Mouse (Mus musculus): ENCODE measurements at regions not wholly inside any gene's neighbourhood (a gene's known extent, or its start where the extent isn't known, plus 50 kb on each side); places are given as distances from the start of the nearest gene placed in this dataset.
"Not testable (repeated sequence)": the region's sequence is repeated elsewhere in the genome, so short reads cannot be mapped to it uniquely, and the experiment has no call there.

DNA sequence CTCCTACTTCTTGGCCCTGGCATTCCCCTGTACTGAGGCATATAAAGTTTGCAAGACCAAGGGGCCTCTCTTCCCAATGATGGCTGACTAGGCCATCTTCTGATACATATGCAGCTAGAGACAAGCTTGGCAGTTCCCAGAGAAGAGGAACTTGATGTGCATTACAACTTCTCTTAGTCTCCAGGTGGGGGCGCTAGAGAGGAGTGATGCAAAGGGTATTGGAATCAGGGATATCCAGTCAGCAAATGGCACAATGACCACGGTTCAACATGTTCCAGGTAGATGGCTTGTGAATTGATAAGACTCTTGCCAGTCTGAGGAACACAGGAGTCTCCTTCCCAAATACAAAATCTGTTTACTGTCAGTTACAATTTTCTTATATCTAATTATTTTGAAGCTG, 347.7 kb downstream of the Car8 start:
- Histone ChIP-seq H3K27ac (ENCODE audit: low read depth, low read length) (no peak overlapping the region), H3K4me2 (no peak overlapping the region), H3K36me3 (ENCODE audit: control insufficient read depth, insufficient read depth, low read length) (no peaks in the 10 kb centered on the region), H3K9me3 (ENCODE audit: control insufficient read depth, low read length) (no peaks in the 10 kb centered on the region), H3K27me3 (ENCODE audit: control insufficient read depth, insufficient read depth, low read length) (no peaks in the 10 kb centered on the region), H3K9ac (ENCODE audit: low read length) (no peak overlapping the region), H3K4me3 (ENCODE audit: low read depth, low read length) (no peak overlapping the region), H3K4me1 (ENCODE audit: control insufficient read depth, insufficient read depth, low read length) (no peaks in the 10 kb centered on the region)
- WGBS = 61% methylated on average over 2 of the region's 2 CpGs
- DNase-seq (ENCODE audit: low spot score, missing footprints) = no peak
- ATAC-seq (ENCODE audit: low FRiP score) = no peak

DNA sequence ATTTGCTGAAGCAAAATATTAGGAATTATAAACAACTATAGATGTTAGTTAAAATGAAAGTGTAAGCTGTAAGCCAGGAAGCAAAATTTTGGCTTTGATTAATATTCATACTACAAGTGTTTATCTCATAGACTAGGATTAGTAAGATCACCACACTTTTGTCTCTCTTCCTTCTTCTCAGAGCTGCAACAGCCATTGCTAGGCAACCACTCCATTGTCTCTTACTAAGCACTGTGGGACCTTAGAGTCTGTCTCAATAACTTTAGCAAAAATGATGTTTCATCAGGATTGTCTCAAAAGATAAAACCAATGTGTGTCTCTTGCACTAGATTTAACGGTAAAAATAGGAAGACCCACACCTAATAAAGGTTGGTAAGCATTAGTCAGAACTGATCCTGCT, 384.3 kb downstream of the Car8 start:
- WGBS = 41% methylated on average over 1 of the region's 1 CpGs
- no peaks in the 10 kb centered on the region for H3K36me3 ChIP-seq (ENCODE audit: control insufficient read depth, insufficient read depth, low read length)
- DNase-seq (ENCODE audit: low spot score, missing footprints) = no peak

GRCm38 (mm10) chr4:7853121-7853782, 385.6 kb downstream of the Car8 start:
- Histone ChIP-seq H3K9me3 (ENCODE audit: control insufficient read depth, low read length) (no peaks in the 10 kb centered on the region), H3K4me3 (ENCODE audit: low read depth, low read length) (no peak overlapping the region), H3K4me1 (ENCODE audit: control insufficient read depth, insufficient read depth, low read length) (peaks cover 4% of the 10 kb centered on the region; the same call in 1 of the 2 replicates), H3K9ac (ENCODE audit: low read length) (no peak overlapping the region), H3K4me2 (no peak overlapping the region), H3K27me3 (ENCODE audit: control insufficient read depth, insufficient read depth, low read length) (no peaks in the 10 kb centered on the region), H3K27ac (ENCODE audit: low read depth, low read length) (no peak overlapping the region), H3K36me3 (ENCODE audit: control insufficient read depth, insufficient read depth, low read length) (no peaks in the 10 kb centered on the region)
- ATAC-seq (ENCODE audit: low FRiP score) = peak; percentile 52; the same call in 1 of the 2 replicates
- peak; percentile 89 for DNase-seq (ENCODE audit: low spot score, missing footprints)
- 70% methylated on average over 1 of the region's 1 CpGs for WGBS

More for the DNA sequence above, 384.3 kb downstream of the Car8 start:
- Histone ChIP-seq H3K9ac (ENCODE audit: low read length) (no peak overlapping the region), H3K4me2 (no peak overlapping the region), H3K27me3 (ENCODE audit: control insufficient read depth, insufficient read depth, low read length) (no peaks in the 10 kb centered on the region), H3K27ac (ENCODE audit: low read depth, low read length) (no peak overlapping the region), H3K9me3 (ENCODE audit: control insufficient read depth, low read length) (no peaks in the 10 kb centered on the region), H3K4me3 (ENCODE audit: low read depth, low read length) (no peak overlapping the region), H3K4me1 (ENCODE audit: control insufficient read depth, insufficient read depth, low read length) (peaks cover 4% of the 10 kb centered on the region; the same call in 1 of the 2 replicates)
- ATAC-seq (ENCODE audit: low FRiP score) = peak; percentile 73; the same call in 1 of the 2 replicates

- DNase-seq (ENCODE audit: low spot score, missing footprints) = no peak
- H3K9ac ChIP-seq (ENCODE audit: low read length) = no peak overlapping the region
- H3K27me3 ChIP-seq (ENCODE audit: control insufficient read depth, insufficient read depth, low read length) = no peaks in the 10 kb centered on the region
- WGBS = 88% methylated on average over 4 of the region's 4 CpGs
- no peaks in the 10 kb centered on the region for H3K36me3 ChIP-seq (ENCODE audit: control insufficient read depth, insufficient read depth, low read length)
- H3K27ac ChIP-seq (ENCODE audit: low read depth, low read length) = no peak overlapping the region
- no peak for ATAC-seq (ENCODE audit: low FRiP score)
- H3K4me1 ChIP-seq (ENCODE audit: control insufficient read depth, insufficient read depth, low read length) = peaks cover 4% of the 10 kb centered on the region; the same call in 1 of the 2 replicates
- H3K4me2 ChIP-seq = no peak overlapping the region
- no peaks in the 10 kb centered on the region for H3K9me3 ChIP-seq (ENCODE audit: control insufficient read depth, low read length)
- no peak overlapping the region for H3K4me3 ChIP-seq (ENCODE audit: low read depth, low read length)
These were observed 386.7 kb downstream of the Car8 start for GRCm38 (mm10) chr4:7852006-7852615.

GRCm38 (mm10) chr4:7847411-7847810, 391.4 kb downstream of the Car8 start:
- Histone ChIP-seq H3K4me2 (no peak overlapping the region), H3K27me3 (ENCODE audit: control insufficient read depth, insufficient read depth, low read length) (no peaks in the 10 kb centered on the region), H3K9ac (ENCODE audit: low read length) (no peak overlapping the region), H3K4me3 (ENCODE audit: low read depth, low read length) (no peak overlapping the region), H3K36me3 (ENCODE audit: control insufficient read depth, insufficient read depth, low read length) (no peaks in the 10 kb centered on the region), H3K9me3 (ENCODE audit: control insufficient read depth, low read length) (no peaks in the 10 kb centered on the region), H3K27ac (ENCODE audit: low read depth, low read length) (no peak overlapping the region), H3K4me1 (ENCODE audit: control insufficient read depth, insufficient read depth, low read length) (no peaks in the 10 kb centered on the region)
- DNase-seq (ENCODE audit: low spot score, missing footprints) (no peak), ATAC-seq (ENCODE audit: low FRiP score) (no peak)
- WGBS = 89% methylated on average over 5 of the region's 5 CpGs

GRCm38 (mm10) chr4:7829126-7829525, 409.7 kb downstream of the Car8 start:
- no peak for DNase-seq (ENCODE audit: low spot score, missing footprints)

GRCm38 (mm10) chr4:7819847-7820246, 419.0 kb downstream of the Car8 start:
- no peak overlapping the region for H3K9ac ChIP-seq (ENCODE audit: low read length)
- H3K9me3 ChIP-seq (ENCODE audit: control insufficient read depth, low read length) = no peaks in the 10 kb centered on the region
- no peak overlapping the region for H3K4me2 ChIP-seq
- no peak for DNase-seq (ENCODE audit: low spot score, missing footprints)
- no peak overlapping the region for H3K4me3 ChIP-seq (ENCODE audit: low read depth, low read length)
- no peak overlapping the region for H3K27ac ChIP-seq (ENCODE audit: low read depth, low read length)
- H3K4me1 ChIP-seq (ENCODE audit: control insufficient read depth, insufficient read depth, low read length) = no peaks in the 10 kb centered on the region
- ATAC-seq (ENCODE audit: low FRiP score) = no peak
- no peaks in the 10 kb centered on the region for H3K27me3 ChIP-seq (ENCODE audit: control insufficient read depth, insufficient read depth, low read length)
- H3K36me3 ChIP-seq (ENCODE audit: control insufficient read depth, insufficient read depth, low read length) = no peaks in the 10 kb centered on the region

More at GRCm38 (mm10) chr4:7829126-7829525, 409.7 kb downstream of the Car8 start:
- H3K27ac ChIP-seq (ENCODE audit: low read depth, low read length) = no peak overlapping the region
- H3K4me1 ChIP-seq (ENCODE audit: control insufficient read depth, insufficient read depth, low read length) = no peaks in the 10 kb centered on the region
- no peak overlapping the region for H3K4me2 ChIP-seq
- no peak for ATAC-seq (ENCODE audit: low FRiP score)
- H3K27me3 ChIP-seq (ENCODE audit: control insufficient read depth, insufficient read depth, low read length) = no peaks in the 10 kb centered on the region
- H3K9ac ChIP-seq (ENCODE audit: low read length) = no peak overlapping the region
- H3K36me3 ChIP-seq (ENCODE audit: control insufficient read depth, insufficient read depth, low read length) = no peaks in the 10 kb centered on the region
- H3K9me3 ChIP-seq (ENCODE audit: control insufficient read depth, low read length) = no peaks in the 10 kb centered on the region
- WGBS = 75% methylated on average over 1 of the region's 1 CpGs
- no peak overlapping the region for H3K4me3 ChIP-seq (ENCODE audit: low read depth, low read length)

DNA sequence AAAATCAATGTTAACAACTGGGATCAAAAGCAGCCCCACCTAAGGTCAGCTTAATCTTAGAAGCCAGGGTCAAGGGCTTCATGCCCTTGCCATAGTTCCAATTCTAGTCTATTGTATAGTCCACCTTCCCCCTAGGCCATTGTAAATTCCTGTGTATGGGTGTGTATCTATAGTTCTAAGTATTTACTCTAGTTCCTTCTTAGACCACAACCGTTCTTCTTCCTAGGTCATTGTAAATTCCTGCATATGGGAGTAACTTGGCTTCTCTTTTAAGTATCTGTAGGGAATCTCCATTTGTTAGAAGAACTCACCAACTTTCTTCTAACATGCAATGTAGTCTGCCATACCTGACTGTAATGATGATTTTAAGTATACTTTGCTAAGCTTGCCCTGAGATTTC, 461.1 kb downstream of the Car8 start:
- H3K4me1 ChIP-seq (ENCODE audit: control insufficient read depth, insufficient read depth, low read length); H3K9me3 ChIP-seq (ENCODE audit: control insufficient read depth, low read length); ATAC-seq (ENCODE audit: low FRiP score); H3K27me3 ChIP-seq (ENCODE audit: control insufficient read depth, insufficient read depth, low read length); H3K36me3 ChIP-seq (ENCODE audit: control insufficient read depth, insufficient read depth, low read length); H3K4me2 ChIP-seq; H3K4me3 ChIP-seq (ENCODE audit: low read depth, low read length); DNase-seq (ENCODE audit: low spot score, missing footprints); H3K9ac ChIP-seq (ENCODE audit: low read length); H3K27ac ChIP-seq (ENCODE audit: low read depth, low read length): not testable (repeated sequence)
- WGBS = 80% methylated on average over 1 of the region's 1 CpGs

DNA sequence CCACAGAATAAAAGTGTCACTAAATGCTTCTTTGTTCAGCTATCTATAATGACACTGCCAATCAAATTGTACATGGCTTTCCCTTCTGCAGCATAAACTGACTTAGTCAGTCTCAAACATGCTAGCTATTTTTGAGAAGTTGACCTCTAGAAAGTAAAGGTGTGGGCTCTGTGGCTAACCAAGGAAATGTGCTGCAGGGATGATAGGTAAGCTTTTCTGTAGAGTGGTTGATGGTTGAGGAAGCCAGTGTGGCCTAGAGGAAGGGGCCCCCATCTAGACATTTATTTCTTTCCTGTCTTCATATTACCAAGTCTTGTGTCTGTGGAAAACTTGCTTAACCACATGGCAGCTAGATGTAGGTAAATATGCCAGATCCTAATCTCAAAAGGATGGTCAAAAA, 483.4 kb downstream of the Car8 start:
- no peaks in the 10 kb centered on the region for H3K27me3 ChIP-seq (ENCODE audit: control insufficient read depth, insufficient read depth, low read length)
- H3K4me2 ChIP-seq = no peak overlapping the region
- no peaks in the 10 kb centered on the region for H3K4me1 ChIP-seq (ENCODE audit: control insufficient read depth, insufficient read depth, low read length)
- no peak for ATAC-seq (ENCODE audit: low FRiP score)
- H3K9me3 ChIP-seq (ENCODE audit: control insufficient read depth, low read length) = no peaks in the 10 kb centered on the region
- no peak overlapping the region for H3K9ac ChIP-seq (ENCODE audit: low read length)
- no peak for DNase-seq (ENCODE audit: low spot score, missing footprints)
- H3K27ac ChIP-seq (ENCODE audit: low read depth, low read length) = no peak overlapping the region
- no peaks in the 10 kb centered on the region for H3K36me3 ChIP-seq (ENCODE audit: control insufficient read depth, insufficient read depth, low read length)
- no peak overlapping the region for H3K4me3 ChIP-seq (ENCODE audit: low read depth, low read length)

All from midbrain, embryonic 11.5 days (tissue).